Mouse (Mus musculus): ENCODE data around the gene Gm4131. TPM values are rescaled to one million over a fixed set of nuclear protein-coding genes. Genes with fewer than 3 reads are reported as not detected.

The Gm4131 gene
- total and polyA plus RNA-seq, 2 experiments = not detected

- H3K79me2 ChIP-seq (ENCODE audit: control insufficient read depth, insufficient read depth, low read length) = no peaks in the 10 kb centered on the region
- no peak overlapping the region for H3K4me3 ChIP-seq (ENCODE audit: insufficient read depth, low read depth, low read length)
- 83% methylated on average over 11 of the region's 11 CpGs for WGBS
- TF ChIP-seq POLR2A (IDR thresholded peaks at IDR 0.05; ENCODE audit: extremely low read depth, insufficient read depth, low read length) (no peak), CTCF (IDR thresholded peaks at IDR 0.05; ENCODE audit: low read depth, low read length) (no peak)
- no peak for DNase-seq (ENCODE audit: extremely low read depth, low read depth, low spot score)
- no peak overlapping the region for H3K27ac ChIP-seq (replicated peaks; ENCODE audit: insufficient read depth, low read depth, low read length)
- H3K27me3 ChIP-seq (ENCODE audit: control insufficient read depth, insufficient read depth, low read length) = no peaks in the 10 kb centered on the region
- no peaks in the 10 kb centered on the region for H3K36me3 ChIP-seq (ENCODE audit: control insufficient read depth, insufficient read depth, low read length)
- no peaks in the 10 kb centered on the region for H3K4me1 ChIP-seq (ENCODE audit: control insufficient read depth, insufficient read depth, low read length)
- no peak overlapping the region for H3K9ac ChIP-seq (ENCODE audit: low read depth, low read length)
Observed at GRCm38 (mm10) chr14:62453276-62453675, 113.4 kb downstream of the Gm4131 start.

DNA sequence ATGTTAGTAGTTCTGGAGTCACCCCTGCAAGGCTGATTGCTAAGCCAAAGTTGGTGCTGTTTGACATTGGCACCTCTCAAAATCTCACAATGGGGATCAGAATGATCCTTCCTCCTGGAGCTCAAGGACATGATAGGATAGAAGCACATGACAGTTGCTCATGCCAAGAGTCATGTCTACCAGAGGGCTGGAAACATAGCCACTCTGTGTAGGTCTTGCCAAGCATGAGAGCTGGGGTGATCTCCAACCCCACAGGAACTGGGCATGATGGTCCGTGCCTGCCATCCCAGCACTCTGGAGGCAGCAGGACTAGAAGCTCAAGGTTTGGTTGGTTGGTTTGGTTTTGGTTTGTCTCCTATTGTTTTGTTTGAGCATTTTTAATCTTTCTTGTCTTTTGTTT is 116.0 kb downstream of the Gm4131 start:
- H3K27me3 ChIP-seq (ENCODE audit: control insufficient read depth, insufficient read depth, low read length) = no peaks in the 10 kb centered on the region
- H3K9ac ChIP-seq (ENCODE audit: low read depth, low read length) = no peak overlapping the region
- DNase-seq (ENCODE audit: extremely low read depth, low read depth, low spot score) = no peak
- WGBS = 97% methylated on average over 1 of the region's 1 CpGs
- no peak overlapping the region for H3K27ac ChIP-seq (replicated peaks; ENCODE audit: insufficient read depth, low read depth, low read length)
- no peak for TF ChIP-seq POLR2A (IDR thresholded peaks at IDR 0.05; ENCODE audit: extremely low read depth, insufficient read depth, low read length)
- no peaks in the 10 kb centered on the region for H3K79me2 ChIP-seq (ENCODE audit: control insufficient read depth, insufficient read depth, low read length)
- H3K4me1 ChIP-seq (ENCODE audit: control insufficient read depth, insufficient read depth, low read length) = no peaks in the 10 kb centered on the region
- no peaks in the 10 kb centered on the region for H3K36me3 ChIP-seq (ENCODE audit: control insufficient read depth, insufficient read depth, low read length)
- H3K4me3 ChIP-seq (ENCODE audit: insufficient read depth, low read depth, low read length) = no peak overlapping the region

DNA sequence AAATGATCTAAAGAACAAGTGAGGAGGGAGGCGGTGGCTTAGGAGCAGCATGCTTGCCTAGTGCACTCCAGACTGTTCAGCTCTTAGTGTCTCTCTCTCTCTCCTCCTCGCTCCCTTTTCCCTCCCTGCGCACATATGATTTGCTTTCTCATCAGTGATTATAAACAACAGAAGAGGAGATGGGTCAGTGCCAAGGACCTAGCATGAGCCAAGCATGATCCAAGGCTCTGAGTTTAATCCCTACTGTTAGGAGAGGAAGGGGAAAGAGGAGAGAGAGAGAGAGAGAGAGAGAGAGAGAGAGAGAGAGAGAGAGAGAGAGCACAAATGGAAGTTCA is 119.5 kb downstream of the Gm4131 start:
- TF ChIP-seq POLR2A (IDR thresholded peaks at IDR 0.05; ENCODE audit: extremely low read depth, insufficient read depth, low read length) (no peak), CTCF (IDR thresholded peaks at IDR 0.05; ENCODE audit: low read depth, low read length) (no peak)
- Histone ChIP-seq H3K9ac (ENCODE audit: low read depth, low read length) (no peak overlapping the region), H3K79me2 (ENCODE audit: control insufficient read depth, insufficient read depth, low read length) (no peaks in the 10 kb centered on the region), H3K4me1 (ENCODE audit: control insufficient read depth, insufficient read depth, low read length) (0 out of 2 replicates have a peak, but pooled peaks cover 2% of the 10 kb centered on the region), H3K36me3 (ENCODE audit: control insufficient read depth, insufficient read depth, low read length) (no peaks in the 10 kb centered on the region), H3K4me3 (ENCODE audit: insufficient read depth, low read depth, low read length) (no peak overlapping the region), H3K27me3 (ENCODE audit: control insufficient read depth, insufficient read depth, low read length) (no peaks in the 10 kb centered on the region), H3K27ac (replicated peaks; ENCODE audit: insufficient read depth, low read depth, low read length) (no peak overlapping the region)
- WGBS = 90% methylated on average over 3 of the region's 3 CpGs
- no peak for DNase-seq (ENCODE audit: extremely low read depth, low read depth, low spot score)

- Histone ChIP-seq H3K4me3 (ENCODE audit: insufficient read depth, low read depth, low read length) (no peak overlapping the region), H3K79me2 (ENCODE audit: control insufficient read depth, insufficient read depth, low read length) (no peaks in the 10 kb centered on the region), H3K27me3 (ENCODE audit: control insufficient read depth, insufficient read depth, low read length) (no peaks in the 10 kb centered on the region), H3K27ac (replicated peaks; ENCODE audit: insufficient read depth, low read depth, low read length) (no peak overlapping the region), H3K36me3 (ENCODE audit: control insufficient read depth, insufficient read depth, low read length) (no peaks in the 10 kb centered on the region), H3K4me1 (ENCODE audit: control insufficient read depth, insufficient read depth, low read length) (0 out of 2 replicates have a peak, but pooled peaks cover 2% of the 10 kb centered on the region), H3K9ac (ENCODE audit: low read depth, low read length) (no peak overlapping the region)
- 87% methylated on average over 7 of the region's 7 CpGs for WGBS
- TF ChIP-seq CTCF (IDR thresholded peaks at IDR 0.05; ENCODE audit: low read depth, low read length) = no peak
- no peak for DNase-seq (ENCODE audit: extremely low read depth, low read depth, low spot score)
Observed at GRCm38 (mm10) chr14:62446385-62447213, 120.1 kb downstream of the Gm4131 start.

- no peak overlapping the region for H3K4me3 ChIP-seq (ENCODE audit: insufficient read depth, low read depth, low read length)
- H3K79me2 ChIP-seq (ENCODE audit: control insufficient read depth, insufficient read depth, low read length) = no peaks in the 10 kb centered on the region
- no peak for TF ChIP-seq CTCF (IDR thresholded peaks at IDR 0.05; ENCODE audit: low read depth, low read length)
- TF ChIP-seq POLR2A (IDR thresholded peaks at IDR 0.05; ENCODE audit: extremely low read depth, insufficient read depth, low read length) = no peak
- DNase-seq (ENCODE audit: extremely low read depth, low read depth, low spot score) = no peak
- no peak overlapping the region for H3K9ac ChIP-seq (ENCODE audit: low read depth, low read length)
- H3K27me3 ChIP-seq (ENCODE audit: control insufficient read depth, insufficient read depth, low read length) = no peaks in the 10 kb centered on the region
- H3K36me3 ChIP-seq (ENCODE audit: control insufficient read depth, insufficient read depth, low read length) = no peaks in the 10 kb centered on the region
- H3K4me1 ChIP-seq (ENCODE audit: control insufficient read depth, insufficient read depth, low read length) = 0 out of 2 replicates have a peak, but pooled peaks cover 2% of the 10 kb centered on the region
- WGBS = 87% methylated on average over 6 of the region's 6 CpGs
- no peak overlapping the region for H3K27ac ChIP-seq (replicated peaks; ENCODE audit: insufficient read depth, low read depth, low read length)
Observed at GRCm38 (mm10) chr14:62443840-62444430, 122.8 kb downstream of the Gm4131 start.

GRCm38 (mm10) chr14:62442971-62443370 is 123.8 kb downstream of the Gm4131 start:
- WGBS = 90% methylated on average over 1 of the region's 1 CpGs
- TF ChIP-seq CTCF (IDR thresholded peaks at IDR 0.05; ENCODE audit: low read depth, low read length) = no peak
- TF ChIP-seq POLR2A (IDR thresholded peaks at IDR 0.05; ENCODE audit: extremely low read depth, insufficient read depth, low read length) = no peak
- no peaks in the 10 kb centered on the region for H3K36me3 ChIP-seq (ENCODE audit: control insufficient read depth, insufficient read depth, low read length)
- H3K4me3 ChIP-seq (ENCODE audit: insufficient read depth, low read depth, low read length) = no peak overlapping the region
- peaks cover 5% of the 10 kb centered on the region for H3K4me1 ChIP-seq (ENCODE audit: control insufficient read depth, insufficient read depth, low read length)
- no peak overlapping the region for H3K27ac ChIP-seq (replicated peaks; ENCODE audit: insufficient read depth, low read depth, low read length)
- no peaks in the 10 kb centered on the region for H3K27me3 ChIP-seq (ENCODE audit: control insufficient read depth, insufficient read depth, low read length)
- H3K9ac ChIP-seq (ENCODE audit: low read depth, low read length) = no peak overlapping the region
- peak; percentile 22 for DNase-seq (ENCODE audit: extremely low read depth, low read depth, low spot score)
- no peaks in the 10 kb centered on the region for H3K79me2 ChIP-seq (ENCODE audit: control insufficient read depth, insufficient read depth, low read length)
